Mouse (Mus musculus): ENCODE measurements around the gene Dnah7a. TPM values are rescaled to one million over a fixed set of nuclear protein-coding genes. Genes with fewer than 3 reads are reported as not detected.
"Not testable (repeated sequence)": the region's sequence is repeated elsewhere in the genome, so short reads cannot be mapped to it uniquely, and the experiment has no call there.

The Dnah7a gene
- polyA plus RNA-seq, 1 experiment from 2014 or later: 10.4 TPM

GRCm38 (mm10) chr1:53630011-53630410 is 76.6 kb downstream of the Dnah7a start:
- DNase-seq (ENCODE audit: low spot score): no peak
- Histone ChIP-seq H3K9me3 (no peaks in the 10 kb centered on the region), H3K36me3 (no peaks in the 10 kb centered on the region), H3K27me3 (ENCODE audit: insufficient read depth, poor library complexity, severe bottlenecking) (no peaks in the 10 kb centered on the region), H3K27ac (no peak overlapping the region), H3K4me3 (no peak overlapping the region), H3K4me1 (replicated peaks) (no peaks in the 10 kb centered on the region)
- WGBS: 44% methylated on average over 6 of the region's 6 CpGs

GRCm38 (mm10) chr1:53613486-53613885 is 93.1 kb downstream of the Dnah7a start:
- H3K27me3 ChIP-seq (ENCODE audit: insufficient read depth, poor library complexity, severe bottlenecking): no peaks in the 10 kb centered on the region
- 94% methylated on average over 16 of the region's 16 CpGs for WGBS
- H3K4me3 ChIP-seq: no peak overlapping the region
- peaks cover 7% of the 10 kb centered on the region for H3K9me3 ChIP-seq
- H3K27ac ChIP-seq: no peak overlapping the region
- no peak for DNase-seq (ENCODE audit: low spot score)
- no peaks in the 10 kb centered on the region for H3K4me1 ChIP-seq (replicated peaks)
- peaks cover 5% of the 10 kb centered on the region; the same call in 1 of the 2 replicates for H3K36me3 ChIP-seq

DNA sequence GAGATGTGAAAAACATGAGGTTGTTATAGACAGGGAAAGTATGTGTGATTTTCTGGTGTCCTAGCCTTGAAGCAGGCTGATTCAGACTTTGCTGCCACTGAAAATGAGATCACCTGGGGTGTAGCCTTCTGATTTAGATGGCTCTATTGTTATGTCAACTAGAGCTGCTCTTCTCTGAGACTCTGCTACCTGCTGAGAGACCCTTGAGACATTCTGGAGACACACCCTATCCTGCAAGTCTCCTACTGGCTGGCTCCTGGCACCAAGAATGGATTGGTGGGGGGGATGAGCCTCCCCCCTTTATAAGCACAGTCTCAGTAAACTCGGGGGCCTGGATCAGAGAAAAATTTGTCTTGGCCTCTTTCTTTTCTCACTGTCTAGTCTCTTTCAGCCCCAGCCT is 125.3 kb downstream of the Dnah7a start:
- not testable (repeated sequence) for H3K36me3 ChIP-seq; H3K4me1 ChIP-seq (replicated peaks); H3K4me3 ChIP-seq; H3K27me3 ChIP-seq (ENCODE audit: insufficient read depth, poor library complexity, severe bottlenecking); DNase-seq (ENCODE audit: low spot score); H3K27ac ChIP-seq; H3K9me3 ChIP-seq
- WGBS: 3% methylated on average over 1 of the region's 1 CpGs

GRCm38 (mm10) chr1:53557918-53558317 is 148.7 kb downstream of the Dnah7a start:
- not testable (repeated sequence) for H3K4me3 ChIP-seq; H3K27ac ChIP-seq; H3K9me3 ChIP-seq; DNase-seq (ENCODE audit: low spot score); H3K4me1 ChIP-seq (replicated peaks); H3K36me3 ChIP-seq; H3K27me3 ChIP-seq (ENCODE audit: insufficient read depth, poor library complexity, severe bottlenecking)
- WGBS: 89% methylated on average over 3 of the region's 3 CpGs

DNA sequence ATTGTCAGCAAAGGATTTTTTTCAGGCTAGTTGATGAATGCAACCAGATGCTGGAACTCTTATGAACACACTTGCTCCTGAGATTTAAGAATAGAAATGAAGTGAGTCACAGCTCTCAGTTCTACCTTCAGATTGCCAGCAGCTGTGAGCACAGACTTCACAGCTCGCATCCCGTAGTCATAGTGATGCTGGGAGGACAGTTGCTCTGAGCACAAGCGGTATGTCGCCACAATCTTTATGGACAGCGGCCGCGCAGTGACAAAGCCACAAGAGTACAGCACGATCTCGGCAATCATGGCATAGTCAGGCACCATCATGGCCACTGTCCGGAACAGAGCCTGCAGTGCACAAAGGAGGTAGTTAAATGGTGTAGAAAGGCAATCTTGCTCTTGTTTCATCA is 159.6 kb downstream of the Dnah7a start:
- not testable (repeated sequence) for DNase-seq (ENCODE audit: low spot score); H3K36me3 ChIP-seq; H3K4me3 ChIP-seq; H3K9me3 ChIP-seq; H3K4me1 ChIP-seq (replicated peaks); H3K27ac ChIP-seq; H3K27me3 ChIP-seq (ENCODE audit: insufficient read depth, poor library complexity, severe bottlenecking)
- 96% methylated on average over 10 of the region's 10 CpGs for WGBS

DNA sequence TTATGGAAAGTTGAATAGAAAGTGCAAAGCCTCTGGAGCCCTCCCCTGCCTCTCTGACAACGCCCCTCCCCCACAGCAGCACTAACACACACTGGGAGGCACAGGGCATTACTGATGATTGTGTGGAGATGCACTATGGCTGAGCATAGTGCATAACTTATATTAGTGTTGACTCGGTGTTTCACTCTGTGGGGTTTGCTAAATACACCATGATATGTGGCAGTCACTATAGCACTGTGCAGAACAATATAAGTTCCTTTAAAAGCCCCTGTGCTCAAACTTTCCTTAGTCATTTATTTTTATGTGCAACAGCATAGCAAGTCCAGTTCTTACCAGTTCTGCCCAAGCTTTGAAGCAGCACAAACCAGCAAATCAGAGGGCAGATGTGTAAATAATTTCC is 168.2 kb downstream of the Dnah7a start:
- WGBS: 78% methylated on average over 2 of the region's 2 CpGs
- H3K27me3 ChIP-seq (ENCODE audit: insufficient read depth, poor library complexity, severe bottlenecking); H3K36me3 ChIP-seq; H3K9me3 ChIP-seq; H3K27ac ChIP-seq; H3K4me1 ChIP-seq (replicated peaks); DNase-seq (ENCODE audit: low spot score); H3K4me3 ChIP-seq: not testable (repeated sequence)

GRCm38 (mm10) chr1:53534826-53535225 is 171.8 kb downstream of the Dnah7a start:
- H3K4me1 ChIP-seq (replicated peaks); H3K36me3 ChIP-seq; H3K9me3 ChIP-seq; H3K4me3 ChIP-seq; H3K27me3 ChIP-seq (ENCODE audit: insufficient read depth, poor library complexity, severe bottlenecking); DNase-seq (ENCODE audit: low spot score); H3K27ac ChIP-seq: not testable (repeated sequence)
- 81% methylated on average over 1 of the region's 1 CpGs for WGBS

- H3K4me3 ChIP-seq; H3K4me1 ChIP-seq (replicated peaks); H3K9me3 ChIP-seq; DNase-seq (ENCODE audit: low spot score); H3K27me3 ChIP-seq (ENCODE audit: insufficient read depth, poor library complexity, severe bottlenecking); H3K36me3 ChIP-seq; H3K27ac ChIP-seq: not testable (repeated sequence)
- WGBS: 78% methylated on average over 2 of the region's 2 CpGs
Measured at GRCm38 (mm10) chr1:53526021-53526420, 180.6 kb downstream of the Dnah7a start.

GRCm38 (mm10) chr1:53473699-53474098 is 232.9 kb downstream of the Dnah7a start:
- H3K4me3 ChIP-seq: no peak overlapping the region
- no peaks in the 10 kb centered on the region for H3K9me3 ChIP-seq
- no peaks in the 10 kb centered on the region for H3K36me3 ChIP-seq
- no peak for DNase-seq (ENCODE audit: low spot score)
- 85% methylated on average over 4 of the region's 4 CpGs for WGBS
- H3K27me3 ChIP-seq (ENCODE audit: insufficient read depth, poor library complexity, severe bottlenecking): no peaks in the 10 kb centered on the region
- H3K4me1 ChIP-seq (replicated peaks): no peaks in the 10 kb centered on the region
- H3K27ac ChIP-seq: no peak overlapping the region

GRCm38 (mm10) chr1:53472084-53472483 is 234.5 kb downstream of the Dnah7a start:
- not testable (repeated sequence) for H3K36me3 ChIP-seq; H3K27ac ChIP-seq; H3K4me1 ChIP-seq (replicated peaks); H3K27me3 ChIP-seq (ENCODE audit: insufficient read depth, poor library complexity, severe bottlenecking); H3K9me3 ChIP-seq; H3K4me3 ChIP-seq; DNase-seq (ENCODE audit: low spot score)
- WGBS: 77% methylated on average over 1 of the region's 1 CpGs

DNA sequence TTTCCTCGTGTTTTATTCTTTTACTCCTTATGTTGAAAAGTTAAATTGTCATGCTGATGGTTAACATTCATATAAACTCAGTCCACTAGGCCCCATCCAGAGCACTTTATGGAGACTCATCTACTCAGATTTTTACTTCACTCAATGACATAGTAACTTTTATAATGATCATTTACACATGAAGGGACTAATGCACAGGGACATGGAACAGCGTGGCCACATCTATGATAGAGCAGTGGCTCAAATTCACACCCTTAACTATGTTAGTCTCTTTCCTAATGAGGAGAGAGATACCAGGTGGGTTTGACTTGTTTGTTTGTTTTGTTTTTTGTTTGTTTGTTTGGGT is 239.3 kb downstream of the Dnah7a start:
- H3K27me3 ChIP-seq (ENCODE audit: insufficient read depth, poor library complexity, severe bottlenecking): no peaks in the 10 kb centered on the region
- H3K36me3 ChIP-seq: no peaks in the 10 kb centered on the region
- H3K27ac ChIP-seq: no peak overlapping the region
- H3K4me3 ChIP-seq: no peak overlapping the region
- WGBS: 86% methylated on average over 2 of the region's 2 CpGs
- no peaks in the 10 kb centered on the region for H3K9me3 ChIP-seq
- no peak for DNase-seq (ENCODE audit: low spot score)
- H3K4me1 ChIP-seq (replicated peaks): no peaks in the 10 kb centered on the region

- H3K36me3 ChIP-seq; H3K27ac ChIP-seq; DNase-seq (ENCODE audit: low spot score); H3K4me1 ChIP-seq (replicated peaks); H3K27me3 ChIP-seq (ENCODE audit: insufficient read depth, poor library complexity, severe bottlenecking); H3K4me3 ChIP-seq; H3K9me3 ChIP-seq: not testable (repeated sequence)
- 88% methylated on average over 4 of the region's 4 CpGs for WGBS
Measured at GRCm38 (mm10) chr1:53466524-53467324, 239.9 kb downstream of the Dnah7a start.

DNA sequence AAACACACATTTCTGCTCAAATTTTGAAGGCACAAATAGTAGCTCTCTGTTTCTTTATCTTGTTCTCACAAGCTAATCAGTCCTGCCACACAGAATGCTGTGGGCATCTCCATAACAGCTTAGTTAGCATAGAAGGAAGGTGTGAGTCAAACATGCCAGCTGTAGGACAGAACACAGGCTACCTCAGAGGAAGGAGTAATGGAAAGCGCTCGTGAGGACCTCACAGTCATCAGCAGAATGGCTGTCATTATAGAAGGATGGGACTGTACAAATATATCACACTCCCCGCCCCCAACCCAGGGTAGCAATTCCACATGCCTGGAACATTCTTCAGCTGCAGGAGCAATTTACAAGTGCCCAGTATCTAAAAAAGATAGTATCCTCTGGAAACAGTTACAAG is 267.4 kb downstream of the Dnah7a start:
- not testable (repeated sequence) for H3K9me3 ChIP-seq; H3K4me3 ChIP-seq; H3K27ac ChIP-seq; H3K36me3 ChIP-seq; DNase-seq (ENCODE audit: low spot score); H3K4me1 ChIP-seq (replicated peaks); H3K27me3 ChIP-seq (ENCODE audit: insufficient read depth, poor library complexity, severe bottlenecking)
- WGBS: 91% methylated on average over 3 of the region's 3 CpGs

- not testable (repeated sequence) for H3K27me3 ChIP-seq (ENCODE audit: insufficient read depth, poor library complexity, severe bottlenecking); DNase-seq (ENCODE audit: low spot score); H3K4me1 ChIP-seq (replicated peaks); H3K9me3 ChIP-seq; H3K4me3 ChIP-seq; H3K36me3 ChIP-seq; H3K27ac ChIP-seq
- 84% methylated on average over 2 of the region's 2 CpGs for WGBS
Measured at GRCm38 (mm10) chr1:53432433-53432832, 274.2 kb downstream of the Dnah7a start.

Measured in hindbrain, embryonic 10.5 days (tissue).